ENCODE assay signal across 14 mouse cellular contexts in the genomic region with DNA sequence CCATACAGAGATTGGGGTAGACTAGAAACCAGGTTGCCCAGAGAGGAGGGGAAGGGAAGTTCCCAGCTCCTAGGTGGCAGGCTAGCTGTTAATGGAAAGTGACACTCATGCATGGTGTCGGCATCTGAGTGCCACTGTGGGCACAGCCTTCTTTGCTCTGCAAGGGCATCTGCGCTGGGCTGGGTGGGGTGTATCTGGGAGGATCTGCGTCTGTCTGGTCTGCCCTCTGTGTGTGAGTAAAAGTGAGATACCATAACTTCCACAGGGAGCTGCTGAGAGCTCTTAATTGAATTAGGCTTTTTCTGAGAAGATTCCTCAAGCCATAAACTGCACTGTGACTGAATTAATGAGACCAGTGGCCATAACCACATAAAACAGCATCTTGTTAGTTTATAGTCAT. TPM values are rescaled to one million over a fixed set of nuclear protein-coding genes. Genes with fewer than 3 reads are reported as not detected.
A peak's percentile ranks its signal among the peaks of the same experiment; 100 is the strongest.
DNase-seq lines count a peak whose midpoint lies in the region; ATAC-seq and TF ChIP-seq lines count a peak whose summit lies in the region.
"Had no signal": no experiment of that assay in that cellular context is flagged by ENCODE, and none has a peak within 500 bp of the region (broad histone marks: within the 10 kb centered on the region; RNA-seq: fewer than 3 reads in every experiment).

No protein-coding gene starts in this region.

- TF ChIP-seq CTCF in hindbrain, postnatal 0 days (IDR thresholded peaks at IDR 0.05; ENCODE audit: low read depth) = no peak
- TF ChIP-seq CTCF in C2C12 (IDR thresholded peaks at IDR 0.05; ENCODE audit: control insufficient read depth, insufficient read depth, insufficient read length) = no peak

- no peak overlapping the region for H3K4me2 ChIP-seq in hindbrain, postnatal 0 days (ENCODE audit: low read depth, low read length)
- H3K4me2 ChIP-seq in embryonic facial prominence, embryonic 13.5 days = no peak overlapping the region
- H3K4me2 ChIP-seq in liver, embryonic 13.5 days = peak overlapping the region; percentile 30
- H3K4me2 ChIP-seq in midbrain, embryonic 11.5 days = no peak overlapping the region
- H3K4me2 ChIP-seq: midbrain, embryonic 12.5 days had no signal

- peaks cover 60% of the 10 kb centered on the region for H3K79me3 ChIP-seq in C2C12 (ENCODE audit: low read depth)

- H3K4me3 ChIP-seq in hindbrain, embryonic 10.5 days = no peak overlapping the region
- no peak overlapping the region for H3K4me3 ChIP-seq in hindbrain, postnatal 0 days (ENCODE audit: low read length)
- no peak overlapping the region for H3K4me3 ChIP-seq in C2C12 (ENCODE audit: insufficient read depth, poor library complexity, severe bottlenecking)
- H3K4me3 ChIP-seq in embryonic facial prominence, embryonic 13.5 days = no peak overlapping the region
- H3K4me3 ChIP-seq in liver, embryonic 13.5 days (replicated peaks) = no peak overlapping the region
- H3K4me3 ChIP-seq in midbrain, embryonic 11.5 days (ENCODE audit: low read depth, low read length) = no peak overlapping the region
- H3K4me3 ChIP-seq: erythroblast, embryonic 14.5 days; midbrain, embryonic 12.5 days had no signal

- H3K27ac ChIP-seq in hindbrain, embryonic 10.5 days = 0 out of 2 replicates have a peak overlapping the region, but pooled peaks have one; percentile 29
- no peak overlapping the region for H3K27ac ChIP-seq in hindbrain, postnatal 0 days
- H3K27ac ChIP-seq in embryonic facial prominence, embryonic 13.5 days = peak overlapping the region; percentile 69; the same call in 1 of the 2 replicates
- H3K27ac ChIP-seq in liver, embryonic 13.5 days = peak overlapping the region; percentile 58; the same call in 1 of the 2 replicates
- H3K27ac ChIP-seq in midbrain, embryonic 11.5 days (ENCODE audit: low read depth, low read length) = no peak overlapping the region
- H3K27ac ChIP-seq: midbrain, embryonic 12.5 days had no signal

- H3K4me1 ChIP-seq in hindbrain, embryonic 10.5 days (replicated peaks) = peaks cover 61% of the 10 kb centered on the region
- peaks cover 11% of the 10 kb centered on the region for H3K4me1 ChIP-seq in hindbrain, postnatal 0 days (ENCODE audit: insufficient read depth, low read length)
- H3K4me1 ChIP-seq in embryonic facial prominence, embryonic 13.5 days = peaks cover 60% of the 10 kb centered on the region
- peaks cover 65% of the 10 kb centered on the region for H3K4me1 ChIP-seq in liver, embryonic 13.5 days (replicated peaks)
- peaks cover 24% of the 10 kb centered on the region for H3K4me1 ChIP-seq in midbrain, embryonic 11.5 days (ENCODE audit: control insufficient read depth, insufficient read depth, low read length)

- no peaks in the 10 kb centered on the region for H3K27me3 ChIP-seq in hindbrain, embryonic 10.5 days (ENCODE audit: insufficient read depth, poor library complexity, severe bottlenecking)
- H3K27me3 ChIP-seq in hindbrain, postnatal 0 days (ENCODE audit: insufficient read depth, low read length) = no peaks in the 10 kb centered on the region
- no peaks in the 10 kb centered on the region for H3K27me3 ChIP-seq in C2C12 (ENCODE audit: control insufficient read depth, insufficient read depth, insufficient read length)
- H3K27me3 ChIP-seq in embryonic facial prominence, embryonic 13.5 days = no peaks in the 10 kb centered on the region
- no peaks in the 10 kb centered on the region for H3K27me3 ChIP-seq in liver, embryonic 13.5 days
- no peaks in the 10 kb centered on the region for H3K27me3 ChIP-seq in midbrain, embryonic 11.5 days (ENCODE audit: control insufficient read depth, insufficient read depth, low read length)
- H3K27me3 ChIP-seq: midbrain, embryonic 12.5 days had no signal

- WGBS in hindbrain, embryonic 10.5 days = 74% methylated on average over 3 of the region's 3 CpGs
- WGBS in hindbrain, postnatal 0 days = 51% methylated on average over 3 of the region's 3 CpGs
- WGBS in embryonic facial prominence, embryonic 13.5 days = 56% methylated on average over 3 of the region's 3 CpGs
- 46% methylated on average over 3 of the region's 3 CpGs for WGBS in liver, embryonic 13.5 days (ENCODE audit: insufficient replicate concordance)
- 79% methylated on average over 3 of the region's 3 CpGs for WGBS in midbrain, embryonic 11.5 days

- no peak for ATAC-seq in hindbrain, postnatal 0 days
- no peak for ATAC-seq in embryonic facial prominence, embryonic 13.5 days (ENCODE audit: insufficient number of reproducible peaks, insufficient read depth, low FRiP score, low TSS enrichment, low read depth)
- peak; percentile 29; the same call in 1 of the 2 replicates for ATAC-seq in liver, embryonic 13.5 days (ENCODE audit: low read depth)
- no peak for ATAC-seq in midbrain, embryonic 11.5 days (ENCODE audit: low FRiP score)
- ATAC-seq: CD4-positive, CD25-positive, alpha-beta regulatory T cell, adult 4 months had no signal

- H3K9ac ChIP-seq in hindbrain, postnatal 0 days (replicated peaks; ENCODE audit: low read length) = no peak overlapping the region
- no peak overlapping the region for H3K9ac ChIP-seq in embryonic facial prominence, embryonic 13.5 days
- peak overlapping the region; percentile 50 for H3K9ac ChIP-seq in liver, embryonic 13.5 days
- H3K9ac ChIP-seq in midbrain, embryonic 11.5 days (ENCODE audit: low read length) = no peak overlapping the region
- H3K9ac ChIP-seq: midbrain, embryonic 12.5 days had no signal

- peak overlapping the region; percentile 19 for H3ac ChIP-seq in C2C12 (ENCODE audit: control insufficient read depth, insufficient read length, low read depth)

- peaks cover 94% of the 10 kb centered on the region for H3K79me2 ChIP-seq in C2C12 (ENCODE audit: control insufficient read depth, insufficient read depth)

- H3K9me3 ChIP-seq in hindbrain, embryonic 10.5 days = no peaks in the 10 kb centered on the region
- H3K9me3 ChIP-seq in hindbrain, postnatal 0 days (ENCODE audit: low read length) = no peaks in the 10 kb centered on the region
- no peaks in the 10 kb centered on the region for H3K9me3 ChIP-seq in embryonic facial prominence, embryonic 13.5 days
- no peaks in the 10 kb centered on the region for H3K9me3 ChIP-seq in liver, embryonic 13.5 days (replicated peaks)
- no peaks in the 10 kb centered on the region for H3K9me3 ChIP-seq in midbrain, embryonic 11.5 days (ENCODE audit: control insufficient read depth, low read length)
- H3K9me3 ChIP-seq: midbrain, embryonic 12.5 days had no signal

- DNase-seq in hindbrain, embryonic 10.5 days (ENCODE audit: low spot score) = no peak
- no peak for DNase-seq in hindbrain, postnatal 0 days (ENCODE audit: low spot score)
- no peak for DNase-seq in liver, embryonic 13.5 days
- DNase-seq in spleen, postnatal 14 days (ENCODE audit: low spot score in 2 of 2) = no peak
- no peak for DNase-seq in midbrain, embryonic 11.5 days (ENCODE audit: low spot score, missing footprints)
- DNase-seq in thymus, postnatal 25 days = no peak
- DNase-seq: cerebellum, postnatal 10 days; gastrocnemius, postnatal 36 days; heart, postnatal 4 days had no signal

- H3K36me3 ChIP-seq in hindbrain, embryonic 10.5 days = peaks cover 23% of the 10 kb centered on the region
- no peaks in the 10 kb centered on the region for H3K36me3 ChIP-seq in hindbrain, postnatal 0 days (ENCODE audit: insufficient read depth, low read length)
- H3K36me3 ChIP-seq in C2C12 (ENCODE audit: control insufficient read depth, insufficient read depth) = peaks cover 20% of the 10 kb centered on the region
- H3K36me3 ChIP-seq in embryonic facial prominence, embryonic 13.5 days = peaks cover 5% of the 10 kb centered on the region
- peaks cover 30% of the 10 kb centered on the region for H3K36me3 ChIP-seq in liver, embryonic 13.5 days
- no peaks in the 10 kb centered on the region for H3K36me3 ChIP-seq in midbrain, embryonic 11.5 days (ENCODE audit: control insufficient read depth, insufficient read depth, low read length)

TF ChIP-seq in C2C12, 6 proteins besides CTCF, POLR2A, EP300 and RAD21:
- no peak for TF ChIP-seq USF1 (IDR thresholded peaks at IDR 0.05; ENCODE audit: low read depth)

RNA-seq across cellular contexts. Expression of a gene that starts 10.4 kb away (rescaled TPM):
- polyA plus RNA-seq in hindbrain, embryonic 10.5 days (2016; fragmentation: Nextera tagmentation; extraction: Ambion mirVana) = 8.0 and 8.6 TPM in 2 replicates
- 21.2 and 21.7 TPM in 2 replicates for total RNA-seq in hindbrain, postnatal 0 days (2014; rRNA removed)
- polyA plus RNA-seq in hindbrain, postnatal 0 days (2015; fragmentation: Nextera tagmentation; extraction: Ambion mirVana) = 8.2 and 10.1 TPM in 2 replicates
- 19.4 TPM for polyA plus RNA-seq in C2C12 (2012; fragmentation: generic; extraction: Trizol)
- 8.6 and 9.4 TPM in 2 replicates for polyA plus RNA-seq in embryonic facial prominence, embryonic 13.5 days (2015; fragmentation: Nextera tagmentation; extraction: Ambion mirVana)
- polyA plus RNA-seq in liver, embryonic 13.5 days (2015; fragmentation: Nextera tagmentation; extraction: Ambion mirVana) = 2.7 and 3.1 TPM in 2 replicates
- polyA plus RNA-seq in midbrain, embryonic 11.5 days (2014; fragmentation: Nextera tagmentation; extraction: Ambion mirVana) = 4.6 and 5.6 TPM in 2 replicates

RNA-seq across cellular contexts. Expression of a gene that starts 26.6 kb away (rescaled TPM):
- 19.5 and 22.0 TPM in 2 replicates for polyA plus RNA-seq in hindbrain, embryonic 10.5 days (2016; fragmentation: Nextera tagmentation; extraction: Ambion mirVana)
- 47.7 and 51.9 TPM in 2 replicates for total RNA-seq in hindbrain, postnatal 0 days (2014; rRNA removed)
- polyA plus RNA-seq in hindbrain, postnatal 0 days (2015; fragmentation: Nextera tagmentation; extraction: Ambion mirVana) = 12.8 and 14.9 TPM in 2 replicates
- polyA plus RNA-seq in C2C12 (2012; fragmentation: generic; extraction: Trizol) = 19.6 TPM
- 13.9 and 14.3 TPM in 2 replicates for polyA plus RNA-seq in embryonic facial prominence, embryonic 13.5 days (2015; fragmentation: Nextera tagmentation; extraction: Ambion mirVana)
- polyA plus RNA-seq in liver, embryonic 13.5 days (2015; fragmentation: Nextera tagmentation; extraction: Ambion mirVana) = 5.5 and 7.1 TPM in 2 replicates
- polyA plus RNA-seq in midbrain, embryonic 11.5 days (2014; fragmentation: Nextera tagmentation; extraction: Ambion mirVana) = 21.0 and 22.2 TPM in 2 replicates

Comparison
In these comparisons a context has a peak if more than half of its experiments do, and no peak if none do; other contexts are left out.
1. H3K27ac ChIP-seq: peak in hindbrain, embryonic 10.5 days (single experiment), embryonic facial prominence, embryonic 13.5 days (single experiment) and liver, embryonic 13.5 days (single experiment); none in hindbrain, postnatal 0 days (single experiment) and midbrain, embryonic 11.5 days (single experiment).